Mouse (Mus musculus): ENCODE measurements at regions not wholly inside any gene's neighbourhood (a gene's known extent, or its start where the extent isn't known, plus 50 kb on each side); places are given as distances from the start of the nearest gene placed in this dataset.
A peak's percentile ranks its signal among the peaks of the same experiment; 100 is the strongest.
"Not testable (repeated sequence)": the region's sequence is repeated elsewhere in the genome, so short reads cannot be mapped to it uniquely, and the experiment has no call there.

- Histone ChIP-seq H3K9ac (no peak overlapping the region), H3K27me3 (no peaks in the 10 kb centered on the region), H3K9me3 (replicated peaks) (no peaks in the 10 kb centered on the region), H3K36me3 (ENCODE audit: poor library complexity, severe bottlenecking) (no peaks in the 10 kb centered on the region), H3K4me2 (no peak overlapping the region), H3K4me1 (peaks cover 6% of the 10 kb centered on the region; the same call in 1 of the 2 replicates), H3K4me3 (no peak overlapping the region), H3K27ac (no peak overlapping the region)
- peak; percentile 20; the same call in 1 of the 2 replicates for ATAC-seq
- WGBS, result 66% methylated on average over 8 of the region's 8 CpGs
Observed at GRCm38 (mm10) chr3:80082780-80083519, 198.6 kb downstream of the Fam198b start.

DNA sequence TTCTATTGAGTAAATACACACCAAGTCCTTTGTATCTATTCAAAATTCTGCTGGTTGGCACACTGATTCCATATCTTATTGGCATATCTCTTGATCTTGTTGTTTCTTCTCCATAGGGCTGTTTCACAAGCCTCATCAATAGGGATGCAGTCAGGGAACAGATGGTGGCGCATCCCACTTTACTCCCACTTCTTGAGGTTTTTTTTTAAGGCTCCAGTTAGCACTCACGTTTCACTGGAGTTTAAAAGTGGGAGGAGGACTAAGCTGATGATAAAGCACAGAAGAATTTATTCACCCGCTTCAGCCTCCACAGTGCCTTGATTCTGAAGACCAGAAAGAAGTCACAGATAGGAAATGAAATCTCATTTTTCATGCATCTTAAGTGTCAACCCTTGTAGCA is 199.8 kb downstream of the Fam198b start:
- H3K9ac ChIP-seq, result no peak overlapping the region
- WGBS, result 72% methylated on average over 3 of the region's 3 CpGs
- peaks cover 6% of the 10 kb centered on the region; the same call in 1 of the 2 replicates for H3K4me1 ChIP-seq
- no peak overlapping the region for H3K4me2 ChIP-seq
- no peak overlapping the region for H3K4me3 ChIP-seq
- H3K27ac ChIP-seq, result no peak overlapping the region
- no peaks in the 10 kb centered on the region for H3K36me3 ChIP-seq (ENCODE audit: poor library complexity, severe bottlenecking)
- H3K27me3 ChIP-seq, result no peaks in the 10 kb centered on the region
- H3K9me3 ChIP-seq (replicated peaks), result no peaks in the 10 kb centered on the region
- ATAC-seq, result no peak

DNA sequence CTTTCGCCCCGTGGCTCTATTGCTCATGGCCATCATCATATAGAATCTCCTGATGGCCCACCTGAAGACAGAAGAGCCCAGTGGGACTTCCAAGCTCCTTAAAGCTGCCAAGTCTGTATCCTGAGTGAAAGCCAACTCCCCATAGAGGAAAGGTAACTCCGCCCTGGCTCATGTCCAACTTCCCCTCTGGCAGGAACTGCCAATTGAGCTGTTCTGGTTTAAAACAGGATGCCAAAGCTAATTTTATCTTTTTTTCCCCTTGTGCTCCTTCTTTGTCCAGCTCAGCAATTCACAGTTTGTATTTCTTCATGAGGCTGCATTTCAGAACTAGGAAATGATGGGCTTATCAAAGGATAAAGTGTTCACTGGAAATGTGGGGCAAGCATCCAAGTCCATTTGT is 215.3 kb downstream of the Fam198b start:
- Histone ChIP-seq H3K4me2 (no peak overlapping the region), H3K36me3 (ENCODE audit: poor library complexity, severe bottlenecking) (no peaks in the 10 kb centered on the region), H3K9me3 (replicated peaks) (no peaks in the 10 kb centered on the region), H3K27ac (no peak overlapping the region), H3K27me3 (no peaks in the 10 kb centered on the region), H3K4me1 (no peaks in the 10 kb centered on the region), H3K4me3 (no peak overlapping the region), H3K9ac (no peak overlapping the region)
- ATAC-seq, result no peak
- 86% methylated on average over 3 of the region's 3 CpGs for WGBS

GRCm38 (mm10) chr3:80120177-80120736 is 235.9 kb downstream of the Fam198b start:
- H3K4me3 ChIP-seq, result no peak overlapping the region
- no peak for ATAC-seq
- 52% methylated on average over 1 of the region's 1 CpGs for WGBS
- H3K4me1 ChIP-seq, result no peaks in the 10 kb centered on the region
- no peak overlapping the region for H3K27ac ChIP-seq
- no peaks in the 10 kb centered on the region for H3K9me3 ChIP-seq (replicated peaks)
- H3K36me3 ChIP-seq (ENCODE audit: poor library complexity, severe bottlenecking), result no peaks in the 10 kb centered on the region
- no peaks in the 10 kb centered on the region for H3K27me3 ChIP-seq
- H3K9ac ChIP-seq, result no peak overlapping the region
- H3K4me2 ChIP-seq, result no peak overlapping the region

DNA sequence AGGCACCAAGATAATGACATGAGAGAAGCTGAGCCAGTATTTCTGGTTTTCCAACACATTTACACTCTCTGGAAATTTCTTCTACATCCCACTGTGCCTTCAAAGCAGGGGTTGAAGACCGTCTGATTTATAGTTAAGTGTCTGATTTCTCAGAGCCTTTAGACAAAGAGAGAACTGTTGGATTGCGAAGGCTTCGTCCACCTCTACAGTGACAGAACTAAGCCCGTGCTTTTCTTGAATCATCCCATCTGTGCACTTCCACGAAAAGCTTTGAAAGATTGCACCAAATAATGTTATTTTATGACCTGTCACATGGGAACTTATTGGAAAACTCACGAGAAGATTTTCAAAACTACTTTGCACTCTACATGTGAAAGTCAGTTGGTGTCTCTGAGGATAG is 239.3 kb downstream of the Fam198b start:
- ATAC-seq, result no peak

GRCm38 (mm10) chr3:80124621-80125020 is 240.3 kb downstream of the Fam198b start:
- no peak overlapping the region for H3K9ac ChIP-seq
- no peaks in the 10 kb centered on the region for H3K27me3 ChIP-seq
- no peak overlapping the region for H3K27ac ChIP-seq
- no peaks in the 10 kb centered on the region for H3K36me3 ChIP-seq (ENCODE audit: poor library complexity, severe bottlenecking)
- H3K4me2 ChIP-seq, result no peak overlapping the region
- no peak overlapping the region for H3K4me3 ChIP-seq
- no peaks in the 10 kb centered on the region for H3K4me1 ChIP-seq
- no peak for ATAC-seq
- 90% methylated on average over 8 of the region's 8 CpGs for WGBS
- H3K9me3 ChIP-seq (replicated peaks), result no peaks in the 10 kb centered on the region

More for the DNA sequence above, 239.3 kb downstream of the Fam198b start:
- no peaks in the 10 kb centered on the region for H3K9me3 ChIP-seq (replicated peaks)
- H3K4me3 ChIP-seq, result no peak overlapping the region
- H3K9ac ChIP-seq, result no peak overlapping the region
- H3K27me3 ChIP-seq, result no peaks in the 10 kb centered on the region
- no peaks in the 10 kb centered on the region for H3K4me1 ChIP-seq
- no peak overlapping the region for H3K4me2 ChIP-seq
- H3K36me3 ChIP-seq (ENCODE audit: poor library complexity, severe bottlenecking), result no peaks in the 10 kb centered on the region
- 88% methylated on average over 6 of the region's 6 CpGs for WGBS
- H3K27ac ChIP-seq, result no peak overlapping the region

DNA sequence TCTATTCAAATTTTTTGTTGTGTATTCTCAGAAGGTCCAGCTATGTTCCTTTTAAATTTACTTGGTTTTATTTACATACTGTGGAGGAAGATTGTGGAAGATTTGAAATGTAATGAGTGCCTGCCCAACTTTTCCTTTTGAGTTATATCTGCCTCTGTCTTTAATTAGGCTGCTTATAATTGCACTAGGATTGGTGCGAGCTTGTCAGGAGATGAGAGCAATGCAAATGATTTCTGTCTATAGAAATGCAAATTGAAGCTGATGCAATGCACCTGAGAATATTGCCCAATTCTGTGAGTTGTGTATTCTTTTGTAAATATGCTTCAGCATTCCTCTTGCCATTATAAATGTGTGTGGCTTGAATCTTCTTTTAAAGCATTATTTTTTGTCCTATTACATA is 257.4 kb downstream of the Fam198b start:
- no peak overlapping the region for H3K4me2 ChIP-seq
- ATAC-seq, result peak; percentile 58; the same call in 1 of the 2 replicates
- no peak overlapping the region for H3K9ac ChIP-seq
- no peak overlapping the region for H3K4me3 ChIP-seq
- 0 out of 2 replicates have a peak, but pooled peaks cover 2% of the 10 kb centered on the region for H3K4me1 ChIP-seq
- no peaks in the 10 kb centered on the region for H3K27me3 ChIP-seq
- no peak overlapping the region for H3K27ac ChIP-seq
- H3K9me3 ChIP-seq (replicated peaks), result no peaks in the 10 kb centered on the region; the same call in 1 of the 2 replicates
- 19% methylated on average over 1 of the region's 1 CpGs for WGBS
- no peaks in the 10 kb centered on the region for H3K36me3 ChIP-seq (ENCODE audit: poor library complexity, severe bottlenecking)

DNA sequence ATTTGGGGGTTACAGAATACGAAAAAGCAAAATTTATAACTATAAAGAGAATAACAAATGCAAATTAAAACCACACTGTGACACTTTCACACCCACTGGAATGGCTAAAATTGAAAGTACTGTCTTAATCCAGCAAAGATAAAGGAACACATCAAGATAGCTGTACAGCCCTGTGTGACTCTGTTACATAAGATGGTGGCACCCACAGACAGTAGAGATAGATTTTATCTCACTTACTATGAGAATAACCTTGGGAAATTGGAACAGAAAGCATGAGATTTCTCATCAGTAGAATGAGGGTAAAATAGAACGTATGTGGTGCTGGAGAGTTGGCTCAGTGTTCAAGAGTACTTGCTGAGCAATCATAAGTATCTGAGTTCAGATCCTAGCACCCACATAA is 276.1 kb downstream of the Fam198b start:
- H3K4me2 ChIP-seq, result no peak overlapping the region
- WGBS, result 83% methylated on average over 2 of the region's 2 CpGs
- H3K27me3 ChIP-seq, result no peaks in the 10 kb centered on the region
- no peak overlapping the region for H3K27ac ChIP-seq
- H3K9ac ChIP-seq, result no peak overlapping the region
- no peak for ATAC-seq
- no peaks in the 10 kb centered on the region for H3K4me1 ChIP-seq
- no peak overlapping the region for H3K4me3 ChIP-seq
- no peaks in the 10 kb centered on the region for H3K36me3 ChIP-seq (ENCODE audit: poor library complexity, severe bottlenecking)
- no peaks in the 10 kb centered on the region for H3K9me3 ChIP-seq (replicated peaks)

DNA sequence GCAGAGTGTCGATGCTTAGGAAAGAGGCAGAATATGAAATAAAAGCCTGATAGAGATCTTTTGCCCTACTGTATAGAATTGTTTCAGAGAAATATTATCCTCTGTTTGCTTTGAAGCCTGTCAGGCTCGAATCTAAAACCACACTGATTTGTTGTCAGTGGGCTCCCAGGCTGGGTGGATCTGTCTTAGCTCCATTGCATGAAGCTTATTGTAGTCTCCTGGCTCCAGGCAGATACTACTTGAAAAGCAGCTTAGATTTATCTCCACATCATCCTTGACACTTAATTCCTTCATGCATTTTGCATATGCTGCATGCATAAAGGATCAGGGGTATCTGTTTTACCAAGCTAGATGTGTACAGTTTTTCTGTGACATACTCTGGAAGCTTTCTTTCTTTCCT is 297.4 kb downstream of the Fam198b start:
- H3K27me3 ChIP-seq, result no peaks in the 10 kb centered on the region
- no peaks in the 10 kb centered on the region for H3K9me3 ChIP-seq (replicated peaks)
- H3K4me3 ChIP-seq, result no peak overlapping the region
- H3K27ac ChIP-seq, result 0 out of 2 replicates have a peak overlapping the region, but pooled peaks have one; percentile 14
- ATAC-seq, result no peak
- no peaks in the 10 kb centered on the region for H3K36me3 ChIP-seq (ENCODE audit: poor library complexity, severe bottlenecking)
- H3K9ac ChIP-seq, result no peak overlapping the region
- no peaks in the 10 kb centered on the region for H3K4me1 ChIP-seq
- no peak overlapping the region for H3K4me2 ChIP-seq
- 62% methylated on average over 2 of the region's 2 CpGs for WGBS

GRCm38 (mm10) chr3:80182161-80182560 is 297.8 kb downstream of the Fam198b start:
- H3K36me3 ChIP-seq (ENCODE audit: poor library complexity, severe bottlenecking); H3K4me3 ChIP-seq; H3K4me1 ChIP-seq; ATAC-seq; H3K9ac ChIP-seq; H3K27ac ChIP-seq; H3K27me3 ChIP-seq; H3K9me3 ChIP-seq (replicated peaks); H3K4me2 ChIP-seq: not testable (repeated sequence)
- WGBS, result 47% methylated on average over 2 of the region's 2 CpGs

DNA sequence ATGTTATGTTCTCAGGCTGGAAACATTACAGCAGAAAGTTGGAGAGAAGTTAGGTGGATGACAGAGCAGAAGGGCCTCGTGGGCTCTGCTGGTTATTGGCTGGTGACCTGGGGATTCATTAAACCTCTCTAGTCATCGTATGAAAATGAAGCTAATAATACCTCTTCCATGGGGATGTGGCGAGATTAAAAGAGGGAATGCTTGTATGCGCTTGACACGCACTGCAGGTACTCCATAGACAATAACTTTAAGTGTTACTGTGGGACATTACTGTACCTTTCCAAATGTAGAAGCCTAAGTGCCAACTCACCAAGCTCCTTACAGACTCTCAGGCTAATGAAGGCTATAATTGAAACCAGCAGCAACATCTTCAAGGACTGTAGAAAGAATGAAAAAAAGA is 303.1 kb downstream of the Fam198b start:
- H3K9ac ChIP-seq, result no peak overlapping the region
- H3K4me1 ChIP-seq, result no peaks in the 10 kb centered on the region
- WGBS, result 89% methylated on average over 5 of the region's 5 CpGs
- H3K27ac ChIP-seq, result no peak overlapping the region
- no peak overlapping the region for H3K4me3 ChIP-seq
- H3K27me3 ChIP-seq, result no peaks in the 10 kb centered on the region
- H3K9me3 ChIP-seq (replicated peaks), result no peaks in the 10 kb centered on the region
- no peak overlapping the region for H3K4me2 ChIP-seq
- no peak for ATAC-seq
- H3K36me3 ChIP-seq (ENCODE audit: poor library complexity, severe bottlenecking), result no peaks in the 10 kb centered on the region

GRCm38 (mm10) chr3:80200904-80201303 is 316.6 kb downstream of the Fam198b start:
- no peaks in the 10 kb centered on the region for H3K36me3 ChIP-seq (ENCODE audit: poor library complexity, severe bottlenecking)
- no peak for ATAC-seq
- WGBS, result 85% methylated on average over 2 of the region's 2 CpGs

More at GRCm38 (mm10) chr3:80200904-80201303, 316.6 kb downstream of the Fam198b start:
- H3K9ac ChIP-seq, result no peak overlapping the region
- H3K27me3 ChIP-seq, result no peaks in the 10 kb centered on the region
- no peak overlapping the region for H3K4me3 ChIP-seq
- 0 out of 2 replicates have a peak, but pooled peaks cover 7% of the 10 kb centered on the region for H3K4me1 ChIP-seq
- no peak overlapping the region for H3K4me2 ChIP-seq
- no peaks in the 10 kb centered on the region for H3K9me3 ChIP-seq (replicated peaks)
- H3K27ac ChIP-seq, result no peak overlapping the region
